In the genomic region with DNA sequence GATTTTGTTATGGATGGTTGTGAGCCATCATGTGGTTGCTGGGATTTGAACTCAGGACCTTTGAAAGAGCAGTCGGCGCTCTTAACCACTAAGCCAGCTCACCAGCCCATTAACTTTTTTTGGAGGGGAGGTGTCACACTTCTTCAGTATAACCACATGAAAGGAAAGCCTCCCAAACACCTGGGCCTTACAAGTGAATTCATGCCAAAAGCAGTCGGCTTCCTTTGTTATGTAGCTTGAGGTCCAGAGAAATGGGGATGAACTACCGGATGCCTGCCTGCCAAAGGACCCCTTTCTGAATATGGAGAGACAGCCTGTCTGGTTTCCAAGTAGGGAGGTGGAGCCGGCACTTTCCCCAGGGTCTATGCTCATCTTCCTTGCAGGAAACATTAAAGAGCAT, we compare ENCODE assay signal across 24 mouse cellular contexts.
A peak's percentile ranks its signal among the peaks of the same experiment; 100 is the strongest.
DNase-seq lines count a peak whose midpoint lies in the region; ATAC-seq and TF ChIP-seq lines count a peak whose summit lies in the region.
"Had no signal": no experiment of that assay in that cellular context is flagged by ENCODE, and none has a peak within 500 bp of the region (broad histone marks: within the 10 kb centered on the region; RNA-seq: fewer than 3 reads in every experiment).

No protein-coding gene starts in this region.

- no peaks in the 10 kb centered on the region for H3K4me1 ChIP-seq in midbrain, embryonic 11.5 days (ENCODE audit: control insufficient read depth, insufficient read depth, low read length)
- H3K4me1 ChIP-seq in midbrain, embryonic 14.5 days (ENCODE audit: control insufficient read depth, insufficient read depth, low read length): no peaks in the 10 kb centered on the region
- no peaks in the 10 kb centered on the region for H3K4me1 ChIP-seq in ES-Bruce4 (ENCODE audit: control insufficient read depth, insufficient read depth, low read length)
- H3K4me1 ChIP-seq: forebrain, embryonic 10.5 days had no signal

- no peaks in the 10 kb centered on the region for H3K9me3 ChIP-seq in midbrain, embryonic 11.5 days (ENCODE audit: control insufficient read depth, low read length)
- H3K9me3 ChIP-seq in midbrain, embryonic 14.5 days (ENCODE audit: control insufficient read depth, low read length): no peaks in the 10 kb centered on the region
- no peaks in the 10 kb centered on the region for H3K9me3 ChIP-seq in ES-Bruce4 (replicated peaks; ENCODE audit: control insufficient read depth, insufficient read depth, low read length, poor library complexity, severe bottlenecking)
- H3K9me3 ChIP-seq: embryonic facial prominence, embryonic 13.5 days; embryonic facial prominence, embryonic 15.5 days; forebrain, embryonic 10.5 days; forebrain, embryonic 12.5 days had no signal

- no peak overlapping the region for H3K9ac ChIP-seq in midbrain, embryonic 11.5 days (ENCODE audit: low read length)
- no peak overlapping the region for H3K9ac ChIP-seq in midbrain, embryonic 14.5 days (replicated peaks; ENCODE audit: low read length)
- H3K9ac ChIP-seq in ES-Bruce4 (ENCODE audit: low read depth, poor library complexity, severe bottlenecking): no peak overlapping the region
- H3K9ac ChIP-seq: embryonic facial prominence, embryonic 13.5 days; embryonic facial prominence, embryonic 15.5 days; forebrain, embryonic 12.5 days had no signal

- 91% methylated on average over 5 of the region's 5 CpGs for WGBS in midbrain, embryonic 11.5 days
- WGBS in midbrain, embryonic 14.5 days: 89% methylated on average over 5 of the region's 5 CpGs

- no peaks in the 10 kb centered on the region; the same call in 1 of the 2 replicates for H3K27me3 ChIP-seq in midbrain, embryonic 11.5 days (ENCODE audit: control insufficient read depth, insufficient read depth, low read length)
- no peaks in the 10 kb centered on the region for H3K27me3 ChIP-seq in midbrain, embryonic 14.5 days (ENCODE audit: control insufficient read depth, insufficient read depth, low read length)
- no peaks in the 10 kb centered on the region for H3K27me3 ChIP-seq in ES-Bruce4 (ENCODE audit: control insufficient read depth, insufficient read depth, low read length, poor library complexity, severe bottlenecking)
- H3K27me3 ChIP-seq: embryonic facial prominence, embryonic 13.5 days; embryonic facial prominence, embryonic 15.5 days had no signal

- 0 out of 2 replicates have a peak, but pooled peaks have one; percentile 26 for TF ChIP-seq EP300 in ES-Bruce4 (IDR thresholded peaks at IDR 0.05; ENCODE audit: insufficient read depth, low read depth, low read length)

- peak; percentile 35 for DNase-seq in midbrain, embryonic 11.5 days (ENCODE audit: low spot score, missing footprints)
- DNase-seq in midbrain, embryonic 14.5 days: no peak
- DNase-seq in ES-CJ7 (ENCODE audit: low read depth, low spot score) (peak; percentile 87), ZHBTc4 (ENCODE audit: low read depth, low spot score) (peak; percentile 86)
- no peak for DNase-seq in kidney, postnatal 36 days
- DNase-seq in gastrocnemius, postnatal 36 days: no peak
- DNase-seq: adrenal gland, adult 2 months; adrenal gland, postnatal 10 days; adrenal gland, postnatal 25 days; cerebellum, adult 11 months; cerebellum, adult 18-20 months; cerebellum, adult 8-10 months; cerebellum, adult 9-11 months; cerebellum, postnatal 14 days; cerebellum, postnatal 36 days; embryo, embryonic 11 days had no signal

- no peak for TF ChIP-seq POLR2A in ES-Bruce4 (IDR thresholded peaks at IDR 0.05; ENCODE audit: insufficient read depth, low read length)

- no peak for ATAC-seq in midbrain, embryonic 11.5 days (ENCODE audit: low FRiP score)
- ATAC-seq in midbrain, embryonic 14.5 days (ENCODE audit: low FRiP score, low TSS enrichment): no peak
- ATAC-seq: forebrain, embryonic 14.5 days; forebrain, embryonic 16.5 days had no signal

- H3K4me2 ChIP-seq in midbrain, embryonic 11.5 days: no peak overlapping the region
- no peak overlapping the region for H3K4me2 ChIP-seq in midbrain, embryonic 14.5 days (ENCODE audit: low read length)
- H3K4me2 ChIP-seq: embryonic facial prominence, embryonic 13.5 days; embryonic facial prominence, embryonic 15.5 days; forebrain, embryonic 12.5 days had no signal

- H3K36me3 ChIP-seq in midbrain, embryonic 11.5 days (ENCODE audit: control insufficient read depth, insufficient read depth, low read length): no peaks in the 10 kb centered on the region
- H3K36me3 ChIP-seq in midbrain, embryonic 14.5 days (ENCODE audit: control insufficient read depth, insufficient read depth, low read length): no peaks in the 10 kb centered on the region
- H3K36me3 ChIP-seq in ES-Bruce4 (ENCODE audit: control insufficient read depth, insufficient read depth, low read length, poor library complexity, severe bottlenecking): no peaks in the 10 kb centered on the region
- H3K36me3 ChIP-seq: embryonic facial prominence, embryonic 13.5 days; embryonic facial prominence, embryonic 15.5 days; forebrain, embryonic 10.5 days; forebrain, embryonic 12.5 days had no signal

- TF ChIP-seq CTCF in ES-Bruce4 (IDR thresholded peaks at IDR 0.05; ENCODE audit: low read depth, low read length): no peak

- H3K4me3 ChIP-seq in midbrain, embryonic 11.5 days (ENCODE audit: low read depth, low read length): no peak overlapping the region
- no peak overlapping the region for H3K4me3 ChIP-seq in midbrain, embryonic 14.5 days (replicated peaks; ENCODE audit: low read depth, low read length)
- H3K4me3 ChIP-seq in ES-Bruce4 (ENCODE audit: low read depth, low read length): no peak overlapping the region
- H3K4me3 ChIP-seq: embryonic facial prominence, embryonic 13.5 days; embryonic facial prominence, embryonic 15.5 days; erythroblast, embryonic 14.5 days; forebrain, embryonic 10.5 days; forebrain, embryonic 12.5 days had no signal

- intact Hi-C loops in gastrocnemius, postnatal 36 days (cut with DNase I): no loop called here

- H3K27ac ChIP-seq in midbrain, embryonic 11.5 days (ENCODE audit: low read depth, low read length): no peak overlapping the region
- H3K27ac ChIP-seq in midbrain, embryonic 14.5 days (replicated peaks; ENCODE audit: low read depth, low read length): no peak overlapping the region
- no peak overlapping the region for H3K27ac ChIP-seq in ES-Bruce4 (ENCODE audit: insufficient read depth, low read length)
- H3K27ac ChIP-seq: embryonic facial prominence, embryonic 13.5 days; embryonic facial prominence, embryonic 15.5 days; forebrain, embryonic 10.5 days; forebrain, embryonic 12.5 days had no signal

Comparison
In these comparisons a context has a peak if more than half of its experiments do, and no peak if none do; other contexts are left out.
1. DNase-seq: peak in midbrain, embryonic 11.5 days (single experiment), ES-CJ7 (single experiment) and ZHBTc4 (single experiment); none in midbrain, embryonic 14.5 days (single experiment), kidney, postnatal 36 days (0 of 2) and gastrocnemius, postnatal 36 days (0 of 2).